Comparison of ENCODE assay signal across 22 mouse cellular contexts in genomic region chr2:85033121-85033520, GRCm38 (mm10). TPM values are rescaled to one million over a fixed set of nuclear protein-coding genes. Genes with fewer than 3 reads are reported as not detected.
"Had no signal": no experiment of that assay in that cellular context is flagged by ENCODE, and none has a peak within 500 bp of the region (broad histone marks: within the 10 kb centered on the region; RNA-seq: fewer than 3 reads in every experiment).

No protein-coding gene starts in this region.

- H3K9me3 ChIP-seq: intestine, embryonic 15.5 days; kidney, embryonic 15.5 days; limb, embryonic 10.5 days; limb, embryonic 13.5 days; liver, embryonic 12.5 days; liver, embryonic 15.5 days; lung, embryonic 15.5 days; midbrain, embryonic 13.5 days had no signal

- H3K9ac ChIP-seq: intestine, embryonic 15.5 days; kidney, embryonic 15.5 days; limb, embryonic 13.5 days; liver, embryonic 12.5 days; liver, embryonic 15.5 days; lung, embryonic 15.5 days; midbrain, embryonic 13.5 days had no signal

- H3K4me2 ChIP-seq: intestine, embryonic 15.5 days; kidney, embryonic 15.5 days; limb, embryonic 13.5 days; liver, embryonic 12.5 days; liver, embryonic 15.5 days; lung, embryonic 15.5 days; midbrain, embryonic 13.5 days had no signal

- H3K27me3 ChIP-seq: intestine, embryonic 15.5 days; limb, embryonic 13.5 days; lung, embryonic 15.5 days; midbrain, embryonic 13.5 days had no signal

- H3K27ac ChIP-seq: intestine, embryonic 15.5 days; kidney, embryonic 15.5 days; limb, embryonic 10.5 days; limb, embryonic 13.5 days; liver, embryonic 12.5 days; liver, embryonic 15.5 days; lung, embryonic 15.5 days; midbrain, embryonic 13.5 days had no signal

- H3K4me3 ChIP-seq: intestine, embryonic 15.5 days; kidney, embryonic 15.5 days; limb, embryonic 10.5 days; limb, embryonic 13.5 days; liver, embryonic 12.5 days; liver, embryonic 15.5 days; lung, embryonic 15.5 days; midbrain, embryonic 13.5 days had no signal

- DNase-seq: kidney, adult 11 months; kidney, adult 8-10 months; kidney, postnatal 10 days; kidney, postnatal 4 days; liver; lung, adult 18-20 months; lung, postnatal 10 days; lung, postnatal 4 days; retina, postnatal 1 day; right cerebral cortex, postnatal 25 days; thymus, postnatal 25 days had no signal

- ATAC-seq: intestine, embryonic 15.5 days; liver, embryonic 12.5 days; midbrain, embryonic 13.5 days; midbrain, embryonic 16.5 days had no signal

- H3K36me3 ChIP-seq: intestine, embryonic 15.5 days; kidney, embryonic 15.5 days; limb, embryonic 10.5 days; limb, embryonic 13.5 days; liver, embryonic 12.5 days; liver, embryonic 15.5 days; lung, embryonic 15.5 days; midbrain, embryonic 13.5 days had no signal

RNA-seq across cellular contexts. Expression of gene Prg3, which starts 45.1 kb away (rescaled TPM):
- polyA plus RNA-seq: intestine, embryonic 15.5 days; kidney, embryonic 15.5 days; limb, embryonic 13.5 days; lung, embryonic 15.5 days; midbrain, embryonic 13.5 days; midbrain, embryonic 16.5 days; neural tube, embryonic 14.5 days; small intestine, adult 2 months had no signal

RNA-seq across cellular contexts. Expression of gene Prg2, which starts 52.9 kb away (rescaled TPM):
- polyA plus RNA-seq: midbrain, embryonic 16.5 days; neural tube, embryonic 14.5 days had no signal
